In the genomic region with DNA sequence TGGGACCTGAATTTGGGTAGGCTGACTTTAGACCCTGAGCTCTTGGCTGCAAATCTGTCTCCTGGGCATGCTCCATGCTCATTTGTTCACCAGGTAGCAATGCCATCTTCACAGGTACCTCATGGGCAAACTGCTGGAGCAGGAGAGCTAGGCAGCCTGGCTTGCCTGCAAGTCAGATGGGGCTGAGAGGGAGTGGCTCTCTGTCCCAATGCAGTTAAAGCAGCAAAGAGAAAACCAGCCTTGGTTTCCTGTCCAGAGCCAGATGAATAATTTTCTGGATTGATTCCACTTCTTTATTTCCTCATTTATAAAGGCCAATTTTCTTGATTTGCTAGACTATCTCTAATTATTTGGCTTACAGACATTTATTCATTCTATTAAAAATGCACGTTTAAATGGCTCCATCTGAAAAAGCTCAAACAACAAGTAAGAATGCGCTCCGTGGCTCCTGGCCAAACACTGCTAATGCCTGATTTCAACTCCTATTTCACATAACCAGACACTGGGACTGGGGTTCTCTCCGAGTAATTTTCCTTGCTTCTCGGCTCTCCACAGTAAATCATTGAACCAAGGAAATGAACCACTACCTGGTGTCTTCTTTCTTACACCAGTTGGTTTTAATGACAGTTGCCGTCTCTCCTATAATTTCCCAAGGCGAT, we compare ENCODE assay signal across 20 mouse cellular contexts.
DNase-seq lines count a peak whose midpoint lies in the region; ATAC-seq and TF ChIP-seq lines count a peak whose summit lies in the region.
"Had no signal": no experiment of that assay in that cellular context is flagged by ENCODE, and none has a peak within 500 bp of the region (broad histone marks: within the 10 kb centered on the region; RNA-seq: fewer than 3 reads in every experiment).

No protein-coding gene starts in this region.

- H3K36me3 ChIP-seq in heart, embryonic 12.5 days: no peaks in the 10 kb centered on the region
- H3K36me3 ChIP-seq in lung, postnatal 0 days (ENCODE audit: insufficient read depth, low read length): no peaks in the 10 kb centered on the region
- H3K36me3 ChIP-seq in liver, postnatal 0 days (replicated peaks; ENCODE audit: insufficient read depth, low read length): no peaks in the 10 kb centered on the region
- H3K36me3 ChIP-seq: heart, embryonic 13.5 days; limb, embryonic 15.5 days; midbrain, embryonic 13.5 days had no signal

- TF ChIP-seq CTCF in Patski (IDR thresholded peaks at IDR 0.05): no peak
- no peak for TF ChIP-seq CTCF in lung, postnatal 0 days (IDR thresholded peaks at IDR 0.05)
- no peak for TF ChIP-seq CTCF in liver, postnatal 0 days (IDR thresholded peaks at IDR 0.05; ENCODE audit: low read depth)

- no peak overlapping the region for H3K27ac ChIP-seq in heart, embryonic 12.5 days (ENCODE audit: poor library complexity, severe bottlenecking)
- H3K27ac ChIP-seq in lung, postnatal 0 days (ENCODE audit: low read length): no peak overlapping the region
- no peak overlapping the region for H3K27ac ChIP-seq in liver, postnatal 0 days (ENCODE audit: low read depth)
- H3K27ac ChIP-seq: heart, embryonic 13.5 days; limb, embryonic 15.5 days; midbrain, embryonic 13.5 days; stomach, postnatal 0 days had no signal

- CTCF ChIA-PET in Patski (lab: Charles Lee): interaction anchor here (1.0 kb wide), 1 partner anchor 11 kb away, joined by 4 read pairs; no protein-coding TSS in a partner anchor

- POLR2A ChIA-PET in Patski (lab: Charles Lee): no interaction called here

- no peak for TF ChIP-seq EP300 in lung, postnatal 0 days (IDR thresholded peaks at IDR 0.05)
- TF ChIP-seq EP300 in liver, postnatal 0 days (IDR thresholded peaks at IDR 0.05; ENCODE audit: low read depth): no peak

- H3K4me2 ChIP-seq in heart, embryonic 12.5 days: no peak overlapping the region
- H3K4me2 ChIP-seq in lung, postnatal 0 days (replicated peaks; ENCODE audit: low read depth, low read length): no peak overlapping the region
- no peak overlapping the region for H3K4me2 ChIP-seq in liver, postnatal 0 days (ENCODE audit: low read depth, low read length)
- H3K4me2 ChIP-seq: heart, embryonic 13.5 days; limb, embryonic 15.5 days; midbrain, embryonic 13.5 days had no signal

- H3K4me1 ChIP-seq in heart, embryonic 12.5 days (replicated peaks): no peaks in the 10 kb centered on the region
- H3K4me1 ChIP-seq in lung, postnatal 0 days (ENCODE audit: insufficient read depth, low read depth, low read length): no peaks in the 10 kb centered on the region
- H3K4me1 ChIP-seq in liver, postnatal 0 days (ENCODE audit: insufficient read depth): no peaks in the 10 kb centered on the region
- H3K4me1 ChIP-seq: heart, embryonic 13.5 days; limb, embryonic 15.5 days; midbrain, embryonic 13.5 days had no signal

- no peak for ATAC-seq in heart, embryonic 12.5 days (ENCODE audit: insufficient number of reproducible peaks, low FRiP score)
- no peak for ATAC-seq in Patski
- no peak for ATAC-seq in lung, postnatal 0 days
- ATAC-seq in liver, postnatal 0 days: no peak
- no peak for ATAC-seq in megakaryocyte progenitor cell, adult 5-6 weeks (replicated peaks; ENCODE audit: poor library complexity)
- ATAC-seq: forebrain, postnatal 0 days; inflammation-experienced regulatory T-cells, adult 6 months; midbrain, embryonic 13.5 days had no signal

- H3K9ac ChIP-seq in heart, embryonic 12.5 days: no peak overlapping the region
- H3K9ac ChIP-seq in lung, postnatal 0 days (replicated peaks; ENCODE audit: low read depth): no peak overlapping the region
- H3K9ac ChIP-seq in liver, postnatal 0 days (replicated peaks): no peak overlapping the region
- H3K9ac ChIP-seq: forebrain, postnatal 0 days; heart, embryonic 13.5 days; limb, embryonic 15.5 days; midbrain, embryonic 13.5 days had no signal

- no peaks in the 10 kb centered on the region for H3K27me3 ChIP-seq in heart, embryonic 12.5 days (replicated peaks)
- peaks cover 2% of the 10 kb centered on the region for H3K27me3 ChIP-seq in Patski
- H3K27me3 ChIP-seq in lung, postnatal 0 days (replicated peaks; ENCODE audit: insufficient read depth, low read length): no peaks in the 10 kb centered on the region
- no peaks in the 10 kb centered on the region for H3K27me3 ChIP-seq in liver, postnatal 0 days (ENCODE audit: insufficient read depth, low read length)
- H3K27me3 ChIP-seq: heart, embryonic 13.5 days; limb, embryonic 15.5 days; midbrain, embryonic 13.5 days had no signal

- H3K9me3 ChIP-seq in heart, embryonic 12.5 days (replicated peaks): peaks cover 19% of the 10 kb centered on the region
- H3K9me3 ChIP-seq in lung, postnatal 0 days (ENCODE audit: low read length): no peaks in the 10 kb centered on the region
- H3K9me3 ChIP-seq in liver, postnatal 0 days (ENCODE audit: low read length): no peaks in the 10 kb centered on the region
- H3K9me3 ChIP-seq: limb, embryonic 15.5 days had no signal

- H3K4me3 ChIP-seq in heart, embryonic 12.5 days: no peak overlapping the region
- H3K4me3 ChIP-seq in lung, postnatal 0 days (ENCODE audit: low read depth, low read length): no peak overlapping the region
- no peak overlapping the region for H3K4me3 ChIP-seq in liver, postnatal 0 days (ENCODE audit: low read depth, low read length)
- H3K4me3 ChIP-seq: heart, embryonic 13.5 days; limb, embryonic 15.5 days; midbrain, embryonic 13.5 days had no signal

- DNase-seq in heart, adult 18-20 months: peak; percentile 3 to 29
- DNase-seq in kidney, postnatal 14 days: peak; percentile 75
- DNase-seq in kidney, adult 11 months: no peak
- peak; percentile 62 for DNase-seq in Patski (ENCODE audit: low read depth, low spot score)
- DNase-seq in lung, postnatal 0 days (ENCODE audit: low spot score): peak; percentile 43
- no peak for DNase-seq in liver, postnatal 0 days
- DNase-seq: adrenal gland, adult 2 months; B cell, adult 2 months; cerebellum, adult 9-10 months; forebrain, postnatal 0 days; gastrocnemius, postnatal 14 days; spleen, adult 18-20 months; thymus, postnatal 25 days had no signal

- WGBS in heart, embryonic 12.5 days: 79% methylated on average over 7 of the region's 7 CpGs
- 49% methylated on average over 7 of the region's 7 CpGs for WGBS in lung, postnatal 0 days
- 74% methylated on average over 7 of the region's 7 CpGs for WGBS in liver, postnatal 0 days (ENCODE audit: insufficient replicate concordance)

- in situ Hi-C loops in Patski (cut with MboI; ENCODE audit: low pct_unique_long_range_greater_than_20kb): loop anchor here (25.0 kb wide), 1 partner anchor 389 kb away; no protein-coding TSS in a partner anchor

Comparison
In these comparisons a context has a peak if more than half of its experiments do, and no peak if none do; other contexts are left out.
1. DNase-seq: peak in heart, adult 18-20 months (2 of 2), kidney, postnatal 14 days (single experiment), Patski (single experiment) and lung, postnatal 0 days (single experiment); none in kidney, adult 11 months (single experiment) and liver, postnatal 0 days (single experiment).